Mouse (Mus musculus) hematopoietic stem cell, adult 5-6 weeks (primary cell): Measurements from ENCODE around the gene Nmt2. TPM values are rescaled to one million over a fixed set of nuclear protein-coding genes. Genes with fewer than 3 reads are reported as not detected.

Source experiments
- ATAC-seq, 2 experiments: fragments of 125-278 bp in 1 of 2; replicated peaks in 1 of 2; 2 replicates each; pipeline ENCODE4 v1.8.0; 2016 to 2017; ENCODE audit warnings: inconsistent platforms in 2 of 2, mild to moderate bottlenecking in 2 of 2, moderate number of reproducible peaks in 2 of 2, low read depth in 1 of 2, moderate TSS enrichment in 1 of 2; ENCODE audit not compliant: low FRiP score in 2 of 2, poor library complexity in 2 of 2, severe bottlenecking in 2 of 2, insufficient read depth in 1 of 2, low TSS enrichment in 1 of 2
- total RNA-seq: library from RNA; stranded (forward); fragments of 172-1452, 232-1000 nt; gene quantifications from 2 replicates; pipeline ENCODE4 v1.2.3, GENCODE M21; 2017

Nmt2 gene
- total RNA-seq, 1 experiment from 2014 or later: 51.9 TPM

GRCm38 (mm10) chr2:3305426-3306025 is 21.5 kb downstream of the Nmt2 start:
- peak in 1 of 2 experiments; percentile 21; a peak in 1 of 4 replicates for ATAC-seq

DNA sequence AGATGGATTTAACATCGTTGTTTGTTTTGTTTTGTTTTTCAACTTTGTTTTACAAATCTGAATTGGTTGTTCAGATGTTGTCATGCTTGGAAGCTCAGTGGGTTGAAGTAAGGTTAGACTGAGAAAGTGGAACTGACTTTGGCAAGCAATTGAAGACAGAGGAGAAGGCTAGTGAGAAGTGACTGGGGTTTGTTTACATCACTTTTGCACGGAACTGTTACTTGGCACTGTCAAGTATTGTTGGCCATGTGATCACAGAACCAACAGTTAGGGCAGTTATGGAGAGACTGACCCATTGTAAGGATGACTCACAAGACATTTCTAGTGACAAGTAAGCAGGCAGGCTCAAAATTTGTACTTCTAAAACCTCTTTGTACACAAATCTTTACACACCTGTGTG is 39.1 kb downstream of the Nmt2 start:
- ATAC-seq: no peak

- ATAC-seq: no peak
These were observed 40.5 kb downstream of the Nmt2 start for GRCm38 (mm10) chr2:3324381-3325130.

DNA sequence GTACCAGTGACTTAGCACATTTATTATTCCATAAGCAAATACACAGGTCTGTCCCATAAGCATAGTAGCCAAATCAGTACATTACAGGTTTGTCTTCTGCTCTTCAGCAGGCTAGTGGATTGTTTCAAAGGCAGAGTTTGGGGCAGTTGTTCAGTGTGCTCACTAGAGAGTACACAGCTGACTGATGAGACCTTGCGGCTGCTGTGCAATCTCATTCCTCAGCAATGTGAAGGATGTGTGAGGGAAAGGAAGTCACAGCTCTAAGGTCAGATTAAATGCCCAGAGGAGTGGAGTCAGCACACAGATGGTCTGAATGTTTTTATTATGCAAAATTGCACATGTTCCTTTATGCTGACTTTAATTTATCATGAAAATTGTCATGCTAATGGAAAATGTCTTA is 42.5 kb downstream of the Nmt2 start:
- no peak for ATAC-seq

- peak; percentile 61 to 65; a peak in 3 of 4 replicates for ATAC-seq
These were observed 43.3 kb downstream of the Nmt2 start for GRCm38 (mm10) chr2:3327351-3327750.

GRCm38 (mm10) chr2:3331071-3331703 is 47.2 kb downstream of the Nmt2 start:
- no peak for ATAC-seq

DNA sequence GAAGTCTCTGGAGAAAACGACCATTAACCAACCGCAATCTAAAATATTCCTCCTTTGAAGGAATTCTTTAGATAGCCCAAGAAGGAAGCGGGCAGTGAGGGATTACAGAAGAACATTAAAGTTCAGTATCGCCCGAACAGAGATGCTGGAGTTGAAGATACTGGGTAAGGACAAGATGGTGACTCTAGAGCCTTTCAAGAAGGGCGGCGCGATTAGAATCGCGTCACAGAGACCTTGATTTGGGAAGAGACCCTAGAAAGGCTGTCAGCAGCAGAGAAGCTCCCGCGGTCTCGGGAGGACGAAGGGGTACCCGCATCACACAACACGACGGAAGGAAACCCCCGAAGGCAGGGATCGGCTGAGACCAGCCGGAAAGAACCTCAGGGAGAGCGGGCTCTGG is 48.0 kb downstream of the Nmt2 start:
- no peak for ATAC-seq

- ATAC-seq: peak; percentile 85 to 86
These were observed 48.7 kb downstream of the Nmt2 start, which contains the start of gene Rpp38 for GRCm38 (mm10) chr2:3332484-3333242. TSS of gene Rpp38 (minus strand) at chr2:3332643.

GRCm38 (mm10) chr2:3333761-3334160 is 49.7 kb downstream of the Nmt2 start:
- no peak for ATAC-seq

- peak; percentile 63 to 65 for ATAC-seq
These were observed 51.7 kb downstream of the Nmt2 start, which contains the start of gene Acbd7 for GRCm38 (mm10) chr2:3335611-3336301. TSS of gene Acbd7 (plus strand) at chr2:3336168.

DNA sequence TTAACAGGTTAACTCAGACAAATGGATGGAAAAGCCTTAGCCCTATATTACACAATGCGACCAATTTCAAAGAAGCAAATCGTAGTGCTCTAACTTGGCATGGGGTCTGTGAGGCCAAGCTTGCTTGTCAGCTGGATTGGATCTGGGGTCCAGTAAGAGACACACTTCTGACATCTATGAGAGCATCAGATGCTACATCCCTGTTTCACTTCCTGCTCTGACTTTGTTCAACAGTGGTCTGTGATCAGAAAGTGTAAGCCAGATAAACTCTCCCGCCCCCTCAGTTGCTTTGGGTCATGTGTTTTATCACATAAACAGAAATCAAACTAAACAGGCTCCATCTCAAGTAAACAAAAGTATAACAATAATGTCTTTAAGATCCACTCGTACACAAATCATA is 64.4 kb downstream of the Nmt2 start:
- ATAC-seq: no peak

GRCm38 (mm10) chr2:3348919-3349318 is 64.9 kb downstream of the Nmt2 start:
- ATAC-seq: peak; percentile 67 to 76

DNA sequence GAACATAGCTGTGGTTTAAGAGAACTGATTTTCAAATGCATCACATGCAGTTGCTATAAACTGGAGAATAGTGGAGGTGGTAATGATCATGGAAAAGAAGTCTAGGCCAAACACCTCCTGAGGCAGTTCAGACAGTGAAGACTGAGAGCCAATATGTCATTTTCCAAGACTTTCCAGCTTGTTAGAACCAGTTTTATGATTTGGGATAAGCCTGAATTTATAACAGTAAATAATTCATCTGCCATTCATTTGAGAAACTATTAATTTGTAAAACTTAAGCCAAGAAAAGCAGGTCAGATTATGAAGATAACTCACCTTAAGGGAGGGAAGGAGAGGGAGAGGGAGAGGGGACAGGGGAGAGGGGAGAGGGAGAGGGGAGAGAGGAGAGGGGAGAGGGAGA is 69.1 kb downstream of the Nmt2 start:
- no peak for ATAC-seq

- peak in 1 of 2 experiments; percentile 59; a peak in 1 of 4 replicates for ATAC-seq
These were observed 71.8 kb downstream of the Nmt2 start for GRCm38 (mm10) chr2:3355793-3356192.

DNA sequence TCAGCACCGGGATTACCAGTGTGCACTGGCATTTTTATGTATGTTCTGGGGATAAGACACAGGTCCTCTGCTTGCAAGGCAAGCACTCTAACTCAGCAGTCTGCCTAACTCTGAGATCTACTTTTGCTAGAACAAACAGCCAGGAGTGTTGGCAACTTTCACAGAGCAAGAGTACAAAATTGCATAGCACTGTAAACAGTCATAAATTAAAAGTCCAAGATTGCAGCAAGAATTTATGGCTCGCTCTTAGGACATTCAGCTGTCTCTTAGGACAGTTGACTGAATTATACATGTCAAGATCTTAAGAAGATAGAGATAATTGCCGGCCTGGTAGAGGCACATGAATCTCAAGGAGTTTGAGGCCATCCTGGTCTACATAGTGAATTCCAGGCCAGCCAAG is 72.3 kb downstream of the Nmt2 start:
- ATAC-seq: no peak

- no peak for ATAC-seq
These were observed 73.9 kb downstream of the Nmt2 start for GRCm38 (mm10) chr2:3357887-3358286.

GRCm38 (mm10) chr2:3361067-3361466 is 77.1 kb downstream of the Nmt2 start:
- no peak for ATAC-seq
